Mouse (Mus musculus): Measurements from ENCODE around the gene Mc1r. TPM values are rescaled to one million over a fixed set of nuclear protein-coding genes. Genes with fewer than 3 reads are reported as not detected.

The Mc1r gene
- polyA plus RNA-seq (2014; fragmentation: Nextera tagmentation; extraction: Ambion mirVana), result not detected in 2 replicates

GRCm38 (mm10) chr8:123406786-123407185, at the start of gene Mc1r:
Gene Mc1r (plus strand): TSS chr8:123407107.
- no peaks in the 10 kb centered on the region for H3K4me1 ChIP-seq (ENCODE audit: insufficient read depth)
- no peak within 1 kb of the TSS for H3K4me3 ChIP-seq (ENCODE audit: low read depth, low read length)
- no peak within 1 kb of the TSS for H3K27ac ChIP-seq (ENCODE audit: low read depth)
- no peak for ATAC-seq (ENCODE audit: insufficient read depth)
- H3K9me3 ChIP-seq (ENCODE audit: low read depth, low read length), result no peaks in the 10 kb centered on the region
- H3K36me3 ChIP-seq (ENCODE audit: insufficient read depth), result peaks cover 17% of the 10 kb centered on the region
- WGBS, result 5% methylated on average over 4 of the region's 4 CpGs
- no peak within 1 kb of the TSS for H3K9ac ChIP-seq
- no peak within 1 kb of the TSS for H3K4me2 ChIP-seq
- peak; percentile 83 for TF ChIP-seq CTCF (IDR thresholded peaks at IDR 0.05; ENCODE audit: low read depth)
- peak; percentile 75 for DNase-seq
- peaks cover 33% of the 10 kb centered on the region for H3K27me3 ChIP-seq (ENCODE audit: insufficient read depth, low read length)

DNA sequence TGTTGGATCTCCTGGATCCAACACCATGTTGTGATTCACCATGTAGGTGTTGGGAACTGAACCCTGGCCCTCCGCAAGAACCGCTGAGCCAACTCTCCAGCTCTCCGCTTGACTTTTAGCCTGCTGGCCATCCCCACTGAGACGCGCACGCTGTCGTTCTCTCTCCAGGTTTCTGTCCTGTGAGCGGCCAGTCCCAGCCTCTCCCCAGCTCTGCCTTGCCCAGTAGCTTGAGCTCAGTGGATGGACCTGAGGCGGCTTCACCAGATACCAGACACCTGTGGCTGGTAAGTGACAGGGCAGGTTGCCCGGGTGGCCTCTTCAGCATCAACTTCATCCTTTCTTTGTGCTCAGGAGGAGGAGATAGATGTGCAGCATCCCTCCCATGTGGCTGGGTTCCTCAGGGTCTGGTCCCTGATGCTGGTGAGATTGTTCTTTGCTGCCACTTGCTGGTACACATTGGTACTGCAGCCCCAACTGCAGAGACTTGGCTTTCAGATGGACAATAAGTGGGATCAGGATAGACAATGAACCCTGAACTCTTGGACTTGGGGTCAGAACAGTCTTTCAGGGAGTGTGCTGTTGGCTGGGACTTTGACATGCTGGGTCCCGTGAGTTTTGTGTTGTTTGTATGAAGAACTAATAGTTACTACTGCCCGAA, 45.7 kb upstream of the Mc1r start:
- 36% methylated on average over 12 of the region's 12 CpGs for WGBS
- Histone ChIP-seq H3K27ac (ENCODE audit: low read depth) (no peak overlapping the region), H3K4me1 (ENCODE audit: insufficient read depth) (no peaks in the 10 kb centered on the region), H3K36me3 (ENCODE audit: insufficient read depth) (no peaks in the 10 kb centered on the region), H3K9ac (no peak overlapping the region), H3K4me2 (no peak overlapping the region), H3K4me3 (ENCODE audit: low read depth, low read length) (no peak overlapping the region), H3K27me3 (ENCODE audit: insufficient read depth, low read length) (no peaks in the 10 kb centered on the region), H3K9me3 (ENCODE audit: low read depth, low read length) (no peaks in the 10 kb centered on the region)
- ATAC-seq (ENCODE audit: insufficient read depth) (no peak), DNase-seq (peak; percentile 92)
- peak; percentile 99 for TF ChIP-seq CTCF (IDR thresholded peaks at IDR 0.05; ENCODE audit: low read depth)

- ATAC-seq (ENCODE audit: insufficient read depth) (peak; percentile 94), DNase-seq (peak; percentile 97)
Measured at GRCm38 (mm10) chr8:123373403-123374238, 33.3 kb upstream of the Mc1r start, which contains the start of gene Tcf25. Gene Tcf25 (plus strand): TSS chr8:123373753.

GRCm38 (mm10) chr8:123374239-123374578, 32.7 kb upstream of the Mc1r start:
- Histone ChIP-seq H3K27ac (ENCODE audit: low read depth) (peak overlapping the region; percentile 98), H3K4me2 (peak overlapping the region; percentile 85), H3K36me3 (ENCODE audit: insufficient read depth) (peaks cover 7% of the 10 kb centered on the region; the same call in 1 of the 2 replicates), H3K9ac (peak overlapping the region; percentile 91), H3K4me3 (ENCODE audit: low read depth, low read length) (peak overlapping the region; percentile 84), H3K4me1 (ENCODE audit: insufficient read depth) (peaks cover 4% of the 10 kb centered on the region; the same call in 1 of the 2 replicates), H3K27me3 (ENCODE audit: insufficient read depth, low read length) (no peaks in the 10 kb centered on the region), H3K9me3 (ENCODE audit: low read depth, low read length) (no peaks in the 10 kb centered on the region)
- TF ChIP-seq CTCF (IDR thresholded peaks at IDR 0.05; ENCODE audit: low read depth), result no peak
- under 1% methylated on average over 20 of the region's 20 CpGs for WGBS
- DNase-seq (peak; percentile 97), ATAC-seq (ENCODE audit: insufficient read depth) (peak; percentile 82)

More at GRCm38 (mm10) chr8:123373403-123374238, 33.3 kb upstream of the Mc1r start, which contains the start of gene Tcf25:
- Histone ChIP-seq H3K4me1 (ENCODE audit: insufficient read depth) (peaks cover 4% of the 10 kb centered on the region; the same call in 1 of the 2 replicates), H3K4me3 (ENCODE audit: low read depth, low read length) (peak within 1 kb of the TSS; percentile 84), H3K27ac (ENCODE audit: low read depth) (peak within 1 kb of the TSS; percentile 98), H3K9ac (peak within 1 kb of the TSS; percentile 91), H3K4me2 (peak within 1 kb of the TSS; percentile 85), H3K36me3 (ENCODE audit: insufficient read depth) (peaks cover 7% of the 10 kb centered on the region; the same call in 1 of the 2 replicates), H3K27me3 (ENCODE audit: insufficient read depth, low read length) (no peaks in the 10 kb centered on the region), H3K9me3 (ENCODE audit: low read depth, low read length) (no peaks in the 10 kb centered on the region)
- TF ChIP-seq CTCF (IDR thresholded peaks at IDR 0.05; ENCODE audit: low read depth), result peak; percentile 70
- under 1% methylated on average over 75 of the region's 75 CpGs for WGBS

- DNase-seq (no peak), ATAC-seq (ENCODE audit: insufficient read depth) (no peak)
- Histone ChIP-seq H3K36me3 (ENCODE audit: insufficient read depth) (peaks cover 12% of the 10 kb centered on the region; the same call in 1 of the 2 replicates), H3K27ac (ENCODE audit: low read depth) (no peak overlapping the region), H3K4me2 (no peak overlapping the region), H3K4me3 (ENCODE audit: low read depth, low read length) (no peak overlapping the region), H3K27me3 (ENCODE audit: insufficient read depth, low read length) (no peaks in the 10 kb centered on the region), H3K4me1 (ENCODE audit: insufficient read depth) (peaks cover 4% of the 10 kb centered on the region; the same call in 1 of the 2 replicates), H3K9ac (no peak overlapping the region), H3K9me3 (ENCODE audit: low read depth, low read length) (no peaks in the 10 kb centered on the region)
- no peak for TF ChIP-seq CTCF (IDR thresholded peaks at IDR 0.05; ENCODE audit: low read depth)
- WGBS, result 87% methylated on average over 10 of the region's 10 CpGs
Measured at GRCm38 (mm10) chr8:123375701-123376100, 31.2 kb upstream of the Mc1r start.

DNA sequence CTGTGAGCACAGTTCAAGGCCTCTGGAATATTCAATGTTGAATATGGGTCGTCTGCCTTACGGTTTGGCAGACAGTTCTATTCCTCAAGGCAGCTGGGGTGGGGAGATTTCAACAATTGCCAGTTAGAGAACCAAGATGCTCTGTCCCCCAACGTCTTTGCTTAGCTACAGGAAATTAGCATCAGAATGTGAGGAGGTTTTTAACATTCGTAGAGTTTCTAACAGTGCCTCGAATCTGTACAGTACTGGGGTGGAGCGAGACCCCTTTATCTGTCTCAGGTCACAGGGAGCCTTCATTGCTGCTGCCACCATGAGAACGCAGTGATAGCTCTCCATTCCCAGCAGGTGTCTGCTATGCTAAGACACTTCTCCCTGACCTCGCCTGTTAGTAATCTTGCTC, 30.8 kb upstream of the Mc1r start:
- WGBS, result 73% methylated on average over 8 of the region's 8 CpGs
- peaks cover 4% of the 10 kb centered on the region; the same call in 1 of the 2 replicates for H3K4me1 ChIP-seq (ENCODE audit: insufficient read depth)
- no peak for DNase-seq
- H3K27ac ChIP-seq (ENCODE audit: low read depth), result no peak overlapping the region
- H3K4me2 ChIP-seq, result no peak overlapping the region
- no peak overlapping the region for H3K4me3 ChIP-seq (ENCODE audit: low read depth, low read length)
- peaks cover 13% of the 10 kb centered on the region for H3K36me3 ChIP-seq (ENCODE audit: insufficient read depth)
- no peak for ATAC-seq (ENCODE audit: insufficient read depth)
- no peaks in the 10 kb centered on the region for H3K27me3 ChIP-seq (ENCODE audit: insufficient read depth, low read length)
- TF ChIP-seq CTCF (IDR thresholded peaks at IDR 0.05; ENCODE audit: low read depth), result no peak
- H3K9me3 ChIP-seq (ENCODE audit: low read depth, low read length), result no peaks in the 10 kb centered on the region
- H3K9ac ChIP-seq, result no peak overlapping the region

- Histone ChIP-seq H3K4me1 (ENCODE audit: insufficient read depth) (no peaks in the 10 kb centered on the region), H3K9ac (no peak overlapping the region), H3K9me3 (ENCODE audit: low read depth, low read length) (no peaks in the 10 kb centered on the region), H3K27me3 (ENCODE audit: insufficient read depth, low read length) (no peaks in the 10 kb centered on the region), H3K4me3 (ENCODE audit: low read depth, low read length) (no peak overlapping the region), H3K4me2 (no peak overlapping the region), H3K36me3 (ENCODE audit: insufficient read depth) (peaks cover 64% of the 10 kb centered on the region), H3K27ac (ENCODE audit: low read depth) (no peak overlapping the region)
- 93% methylated on average over 4 of the region's 4 CpGs for WGBS
- ATAC-seq (ENCODE audit: insufficient read depth), result no peak
- TF ChIP-seq CTCF (IDR thresholded peaks at IDR 0.05; ENCODE audit: low read depth), result no peak
- no peak for DNase-seq
Measured at GRCm38 (mm10) chr8:123381711-123382110, 25.2 kb upstream of the Mc1r start.

All from lung, embryonic 14.5 days (tissue).